Mouse (Mus musculus) CH12.LX (cell line): ENCODE data around the gene Ppp1r37.

Source experiments
- MAX ChIP-seq: IDR thresholded peaks from 2 replicates; pipeline ENCODE4 v1.6.1; 2011; ENCODE audit warnings: low read length, improper control_type of control experiment
- POLR2A ChIP-seq: IDR thresholded peaks from 2 replicates; pipeline ENCODE4 v1.6.1; 2011; ENCODE audit warnings: low read depth, mild to moderate bottlenecking, improper control_type of control experiment, low read length
- RCOR1 ChIP-seq: conservative IDR thresholded peaks from 2 replicates; pipeline ENCODE4 v1.6.1; 2012; ENCODE audit warnings: low read depth, mild to moderate bottlenecking, inconsistent platforms, low read length, improper control_type of control experiment

GRCm38 (mm10) chr7:19509786-19510185 lies 53.1 kb downstream of the Ppp1r37 start:
- TF ChIP-seq RCOR1 (no peak), MAX (no peak), POLR2A (no peak)
